Mouse (Mus musculus): ENCODE data around the gene 2300009A05Rik. TPM values are rescaled to one million over a fixed set of nuclear protein-coding genes. Genes with fewer than 3 reads are reported as not detected.

Gene 2300009A05Rik
- polyA plus RNA-seq, 1 experiment from 2014 or later = 63.2 TPM

- H3K27ac ChIP-seq (ENCODE audit: low read length) = no peak overlapping the region
- no peak overlapping the region for H3K4me3 ChIP-seq (ENCODE audit: low read length)
- no peaks in the 10 kb centered on the region for H3K36me3 ChIP-seq (ENCODE audit: insufficient read depth, low read length)
- H3K9ac ChIP-seq (replicated peaks; ENCODE audit: low read length) = no peak overlapping the region
- H3K4me2 ChIP-seq (replicated peaks; ENCODE audit: low read depth, low read length) = no peak overlapping the region
- H3K4me1 ChIP-seq (ENCODE audit: insufficient read depth, low read length) = peaks cover 24% of the 10 kb centered on the region
- H3K27me3 ChIP-seq (ENCODE audit: insufficient read depth, low read length) = no peaks in the 10 kb centered on the region
- ATAC-seq (ENCODE audit: low FRiP score, low TSS enrichment) = no peak
- WGBS = 91% methylated on average over 8 of the region's 8 CpGs
- no peaks in the 10 kb centered on the region for H3K9me3 ChIP-seq (ENCODE audit: low read length)
Observed at GRCm38 (mm10) chr9:63350030-63350429, 49.0 kb downstream of the 2300009A05Rik start.

DNA sequence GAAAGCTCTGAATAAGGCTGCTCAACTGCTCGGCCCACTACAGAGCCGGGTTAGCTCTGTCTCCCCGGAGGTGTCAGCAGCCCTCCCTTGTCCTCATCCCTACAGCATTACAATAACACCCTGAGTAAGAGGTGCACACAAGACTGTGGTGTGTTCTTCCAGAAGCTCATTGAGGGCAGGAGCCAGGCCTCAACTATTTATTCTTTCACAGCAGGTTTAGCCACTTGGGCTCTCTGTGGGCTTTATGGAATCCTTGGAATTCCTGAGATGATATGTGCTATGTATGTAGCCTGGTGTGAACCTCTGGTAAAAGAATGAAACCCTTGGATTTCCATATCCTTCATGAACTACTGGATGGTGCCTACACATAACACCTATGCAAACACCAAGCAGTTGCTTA is 49.8 kb downstream of the 2300009A05Rik start:
- 87% methylated on average over 3 of the region's 3 CpGs for WGBS
- H3K36me3 ChIP-seq (ENCODE audit: insufficient read depth, low read length) = no peaks in the 10 kb centered on the region
- H3K9ac ChIP-seq (replicated peaks; ENCODE audit: low read length) = no peak overlapping the region
- peaks cover 24% of the 10 kb centered on the region for H3K4me1 ChIP-seq (ENCODE audit: insufficient read depth, low read length)
- H3K9me3 ChIP-seq (ENCODE audit: low read length) = no peaks in the 10 kb centered on the region
- no peak overlapping the region for H3K4me3 ChIP-seq (ENCODE audit: low read length)
- H3K27ac ChIP-seq (ENCODE audit: low read length) = no peak overlapping the region
- no peak overlapping the region for H3K4me2 ChIP-seq (replicated peaks; ENCODE audit: low read depth, low read length)
- no peak for ATAC-seq (ENCODE audit: low FRiP score, low TSS enrichment)
- H3K27me3 ChIP-seq (ENCODE audit: insufficient read depth, low read length) = no peaks in the 10 kb centered on the region

DNA sequence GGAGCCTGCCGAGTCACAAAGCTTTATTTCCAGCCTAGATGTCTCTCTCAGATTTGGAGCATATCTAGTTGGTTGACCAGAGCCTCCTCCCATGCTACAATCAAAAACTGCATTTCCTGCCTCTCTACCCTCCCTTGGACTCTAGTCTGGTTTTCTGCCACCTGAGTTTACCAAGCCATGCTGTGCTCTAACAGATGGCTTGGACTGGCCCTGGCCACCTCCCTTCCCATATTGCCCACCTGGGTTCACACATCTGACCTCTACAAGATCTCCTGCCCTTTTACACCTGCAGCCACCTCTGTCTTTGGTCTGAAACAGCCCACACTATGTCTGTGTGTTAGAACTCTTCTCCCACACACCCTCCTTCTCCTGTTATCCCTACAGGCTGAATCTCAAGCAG is 50.9 kb downstream of the 2300009A05Rik start:
- Histone ChIP-seq H3K36me3 (ENCODE audit: insufficient read depth, low read length) (no peaks in the 10 kb centered on the region), H3K9ac (replicated peaks; ENCODE audit: low read length) (no peak overlapping the region), H3K4me3 (ENCODE audit: low read length) (no peak overlapping the region), H3K9me3 (ENCODE audit: low read length) (no peaks in the 10 kb centered on the region), H3K4me1 (ENCODE audit: insufficient read depth, low read length) (peaks cover 20% of the 10 kb centered on the region), H3K27me3 (ENCODE audit: insufficient read depth, low read length) (no peaks in the 10 kb centered on the region), H3K27ac (ENCODE audit: low read length) (no peak overlapping the region), H3K4me2 (replicated peaks; ENCODE audit: low read depth, low read length) (no peak overlapping the region)
- ATAC-seq (ENCODE audit: low FRiP score, low TSS enrichment) = no peak
- 66% methylated on average over 1 of the region's 1 CpGs for WGBS

- no peaks in the 10 kb centered on the region for H3K9me3 ChIP-seq (ENCODE audit: low read length)
- no peak overlapping the region for H3K9ac ChIP-seq (replicated peaks; ENCODE audit: low read length)
- 71% methylated on average over 6 of the region's 6 CpGs for WGBS
- no peak overlapping the region for H3K4me2 ChIP-seq (replicated peaks; ENCODE audit: low read depth, low read length)
- no peaks in the 10 kb centered on the region for H3K27me3 ChIP-seq (ENCODE audit: insufficient read depth, low read length)
- ATAC-seq (ENCODE audit: low FRiP score, low TSS enrichment) = no peak
- H3K4me3 ChIP-seq (ENCODE audit: low read length) = no peak overlapping the region
- no peak overlapping the region for H3K27ac ChIP-seq (ENCODE audit: low read length)
- no peaks in the 10 kb centered on the region for H3K36me3 ChIP-seq (ENCODE audit: insufficient read depth, low read length)
- peaks cover 20% of the 10 kb centered on the region for H3K4me1 ChIP-seq (ENCODE audit: insufficient read depth, low read length)
Observed at GRCm38 (mm10) chr9:63346029-63346428, 53.0 kb downstream of the 2300009A05Rik start.

Other genes with a start within 250 kb of the 2300009A05Rik start
- 38.4 and 39.5 TPM in 2 replicates for gene Map2k5, start 21.3 kb downstream of the 2300009A05Rik start, polyA plus RNA-seq (2015; fragmentation: Nextera tagmentation; extraction: Ambion mirVana)
- not detected in 2 replicates for gene Iqch, start 203.2 kb upstream of the 2300009A05Rik start, polyA plus RNA-seq (2015; fragmentation: Nextera tagmentation; extraction: Ambion mirVana)
- 35.0 and 38.3 TPM in 2 replicates for gene Aagab, start 203.4 kb upstream of the 2300009A05Rik start, polyA plus RNA-seq (2015; fragmentation: Nextera tagmentation; extraction: Ambion mirVana)